Mouse (Mus musculus) forebrain, embryonic 12.5 days (tissue): ENCODE results near the gene Hes2. TPM values are rescaled to one million over a fixed set of nuclear protein-coding genes. Genes with fewer than 3 reads are reported as not detected.

ENCODE experiments used
- ATAC-seq: fragments of 200-750 bp; cut with Nextera tagmentation; 2 replicates; pipeline ENCODE4 v1.8.0; 2017; ENCODE audit warnings: moderate TSS enrichment; ENCODE audit not compliant: low FRiP score
- H3K27ac ChIP-seq: fragments of 300-500 bp; sonication (generic); 2 replicates; pipeline ENCODE4 v1.5.1; 2016; ENCODE audit warnings: mild to moderate bottlenecking
- H3K27me3 ChIP-seq: fragments of 300-500 bp; sonication (generic); 2 replicates; pipeline ENCODE4 v1.6.1; 2016; ENCODE audit warnings: mild to moderate bottlenecking
- H3K36me3 ChIP-seq: fragments of 300-500 bp; sonication (generic); replicated peaks from 2 replicates; pipeline ENCODE4 v1.6.1; 2016; ENCODE audit warnings: mild to moderate bottlenecking
- H3K4me1 ChIP-seq: fragments of 300-500 bp; sonication (generic); 2 replicates; pipeline ENCODE4 v1.6.1; 2016
- H3K4me2 ChIP-seq: fragments of 300-500 bp; sonication (generic); 2 replicates; pipeline ENCODE4 v1.6.1; 2016; ENCODE audit warnings: mild to moderate bottlenecking, moderate library complexity
- H3K4me3 ChIP-seq: fragments of 300-500 bp; sonication (generic); replicated peaks from 2 replicates; pipeline ENCODE4 v1.5.1; 2016; ENCODE audit warnings: mild to moderate bottlenecking
- H3K9ac ChIP-seq: fragments of 300-500 bp; sonication (generic); 2 replicates; pipeline ENCODE4 v1.6.1; 2016; ENCODE audit warnings: mild to moderate bottlenecking
- H3K9me3 ChIP-seq: fragments of 300-500 bp; sonication (generic); 2 replicates; pipeline ENCODE4 v1.6.1; 2016
- WGBS: fragments of 180-500 bp; shearing (Covaris S2); methylation state at CpG from one replicate; pipeline ENCODE4 v1.1.7; 2016; 5-methylcytosine and 5-hydroxymethylcytosine counted together
- polyA plus RNA-seq: library from polyadenylated mRNA; unstranded; fragments of >200 nt; fragmentation: Nextera tagmentation; extraction: Ambion mirVana; gene quantifications from 2 replicates; pipeline ENCODE4 v1.2.1, GENCODE M21; 2016

Gene Hes2
- polyA plus RNA-seq, 1 experiment from 2014 or later: not detected

DNA sequence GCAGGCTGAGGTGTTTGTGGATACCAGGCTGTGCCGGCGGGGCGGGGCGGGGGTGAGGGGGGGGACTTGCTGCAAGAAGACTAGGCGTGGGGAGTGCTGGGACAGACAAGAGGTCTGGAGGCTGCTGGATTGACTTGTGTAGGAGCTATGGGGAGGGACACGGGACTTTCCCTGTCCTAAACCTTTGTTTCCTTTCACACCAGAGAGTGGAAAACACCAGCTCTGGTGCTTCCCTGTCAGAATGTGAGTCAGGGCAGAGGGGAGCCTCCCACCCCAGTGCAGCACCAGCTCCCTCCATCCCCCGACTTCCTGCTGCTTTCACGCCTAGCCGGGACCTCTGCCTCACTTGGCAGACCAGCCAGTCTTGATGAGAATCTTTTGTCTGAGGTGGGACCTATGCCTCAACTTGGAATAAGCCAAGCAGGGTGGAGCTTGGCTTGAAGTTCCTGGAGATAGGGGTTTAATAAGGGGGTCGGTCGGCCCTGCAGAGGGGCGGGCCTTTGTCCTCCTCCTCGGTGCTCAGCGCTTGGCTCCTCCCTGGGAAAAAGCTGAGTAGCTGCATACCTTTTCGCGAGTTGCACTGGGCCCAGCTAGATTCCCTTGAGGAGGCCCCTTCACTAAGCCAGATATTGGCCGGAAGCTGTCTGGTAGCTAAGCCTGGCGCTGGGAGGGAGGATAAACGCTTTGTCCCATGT lies 27.0 kb downstream of the Hes2 start:
- peak overlapping the region; percentile 34; the same call in 1 of the 2 replicates for H3K9ac ChIP-seq
- peak; percentile 67 for ATAC-seq
- H3K4me1 ChIP-seq: peaks cover 30% of the 10 kb centered on the region
- H3K4me2 ChIP-seq: peak overlapping the region; percentile 43
- peak overlapping the region; percentile 70 for H3K27ac ChIP-seq
- WGBS: 3% methylated on average over 19 of the region's 19 CpGs
- H3K36me3 ChIP-seq: 0 out of 2 replicates have a peak, but pooled peaks cover 6% of the 10 kb centered on the region
- H3K4me3 ChIP-seq: peak overlapping the region; percentile 10; the same call in 1 of the 2 replicates
- 0 out of 2 replicates have a peak, but pooled peaks cover under 1% of the 10 kb centered on the region for H3K27me3 ChIP-seq
- H3K9me3 ChIP-seq: no peaks in the 10 kb centered on the region

DNA sequence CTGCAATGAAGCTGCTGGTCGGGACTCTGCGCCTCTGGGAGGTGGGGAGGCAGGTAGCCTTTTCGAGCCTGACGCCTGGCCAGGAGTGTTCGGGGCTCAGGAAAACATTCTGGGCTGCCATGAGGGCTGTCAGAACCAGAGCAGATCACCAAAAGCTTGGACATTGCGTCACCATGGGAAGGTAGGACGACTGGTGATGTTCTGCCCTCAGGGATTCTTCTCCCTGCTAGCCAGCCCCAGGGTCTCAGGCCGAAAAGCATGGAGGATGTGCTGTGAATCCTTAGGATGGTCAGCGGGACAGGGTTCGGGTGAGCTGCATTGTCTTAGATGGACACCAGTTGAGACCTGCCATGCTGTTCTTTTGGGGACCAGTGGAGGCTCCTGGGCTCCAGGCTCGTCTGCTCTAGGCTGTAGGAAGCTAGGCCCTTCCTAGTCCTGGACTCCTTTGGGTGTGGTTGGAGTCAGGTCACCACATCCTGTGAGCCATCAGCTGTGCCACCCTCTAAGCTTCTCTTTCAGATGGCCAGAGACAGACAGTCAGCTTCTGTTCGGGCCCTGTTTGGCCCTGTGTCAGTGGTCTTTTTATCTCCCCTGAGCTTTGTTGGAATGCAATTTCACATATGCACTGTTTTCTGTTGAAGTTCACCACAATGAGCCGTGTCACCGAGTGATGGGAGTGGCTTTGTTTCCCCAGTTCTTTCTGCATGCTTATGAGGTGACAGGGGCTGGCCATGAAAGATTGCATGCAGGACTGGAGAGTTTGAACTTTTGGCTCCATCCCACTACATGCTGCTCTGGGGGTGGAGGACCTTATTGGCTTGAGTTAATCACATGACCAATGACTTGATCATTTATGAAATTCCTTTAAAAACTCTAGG lies 27.8 kb downstream of the Hes2 start:
- H3K27ac ChIP-seq: peak overlapping the region; percentile 70

DNA sequence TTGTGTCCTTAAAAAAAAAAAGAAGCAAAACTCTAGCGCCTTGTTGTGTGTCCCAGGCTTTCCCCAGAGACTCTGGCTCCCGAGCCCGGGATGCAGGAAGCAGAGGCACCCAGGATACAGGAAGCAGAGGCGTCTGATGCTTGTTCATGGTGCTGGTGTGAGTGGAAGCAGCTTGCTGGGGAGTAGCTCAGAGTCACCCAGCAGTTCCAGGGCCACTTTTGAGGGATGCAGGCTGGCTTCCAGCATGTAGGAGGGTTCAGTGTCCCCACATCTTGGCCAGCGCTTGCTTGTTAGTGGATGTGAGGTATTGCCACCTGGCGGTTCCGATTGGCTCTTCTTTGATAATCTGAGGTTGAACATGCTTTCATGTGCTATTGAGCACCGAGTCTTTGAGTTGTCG lies 28.5 kb downstream of the Hes2 start:
- no peaks in the 10 kb centered on the region for H3K9me3 ChIP-seq
- H3K36me3 ChIP-seq: 0 out of 2 replicates have a peak, but pooled peaks cover 6% of the 10 kb centered on the region
- H3K27me3 ChIP-seq: no peaks in the 10 kb centered on the region
- H3K4me1 ChIP-seq: peaks cover 31% of the 10 kb centered on the region
- no peak for ATAC-seq
- H3K9ac ChIP-seq: no peak overlapping the region
- no peak overlapping the region for H3K4me2 ChIP-seq
- WGBS: 88% methylated on average over 9 of the region's 9 CpGs
- no peak overlapping the region for H3K4me3 ChIP-seq
- H3K27ac ChIP-seq: no peak overlapping the region

More for the DNA sequence above, 27.8 kb downstream of the Hes2 start:
- Histone ChIP-seq H3K4me3 (0 out of 2 replicates have a peak overlapping the region, but pooled peaks have one; percentile 10), H3K4me1 (peaks cover 31% of the 10 kb centered on the region), H3K27me3 (no peaks in the 10 kb centered on the region), H3K4me2 (peak overlapping the region; percentile 43), H3K36me3 (0 out of 2 replicates have a peak, but pooled peaks cover 6% of the 10 kb centered on the region), H3K9me3 (no peaks in the 10 kb centered on the region), H3K9ac (peak overlapping the region; percentile 12; the same call in 1 of the 2 replicates)
- WGBS: 40% methylated on average over 14 of the region's 14 CpGs
- no peak; the same call in 1 of the 2 replicates for ATAC-seq

DNA sequence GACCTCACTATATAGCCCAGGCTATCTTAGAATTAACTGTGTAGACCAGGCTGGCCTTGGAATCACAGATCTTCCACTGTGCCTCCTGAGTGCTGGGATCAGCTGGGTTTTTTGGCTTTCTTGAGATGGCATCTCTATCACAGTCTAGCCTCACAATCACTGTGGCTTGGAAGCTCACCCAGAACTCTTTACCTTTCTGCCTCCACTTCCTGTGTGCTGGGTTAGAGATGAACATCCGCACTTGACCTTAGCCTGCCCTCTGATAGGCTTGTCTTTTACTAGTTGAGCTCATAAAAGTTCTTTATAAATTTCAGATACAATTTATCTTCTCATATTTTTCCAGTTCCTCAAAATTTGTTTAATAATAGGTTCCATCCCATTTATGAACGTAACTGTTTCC lies 30.0 kb downstream of the Hes2 start:
- WGBS: 96% methylated on average over 2 of the region's 2 CpGs
- H3K27me3 ChIP-seq: no peaks in the 10 kb centered on the region
- no peaks in the 10 kb centered on the region for H3K36me3 ChIP-seq
- peaks cover 40% of the 10 kb centered on the region for H3K4me1 ChIP-seq
- ATAC-seq: no peak
- no peak overlapping the region for H3K4me3 ChIP-seq
- no peak overlapping the region for H3K4me2 ChIP-seq
- no peak overlapping the region for H3K27ac ChIP-seq
- no peak overlapping the region for H3K9ac ChIP-seq
- no peaks in the 10 kb centered on the region for H3K9me3 ChIP-seq

DNA sequence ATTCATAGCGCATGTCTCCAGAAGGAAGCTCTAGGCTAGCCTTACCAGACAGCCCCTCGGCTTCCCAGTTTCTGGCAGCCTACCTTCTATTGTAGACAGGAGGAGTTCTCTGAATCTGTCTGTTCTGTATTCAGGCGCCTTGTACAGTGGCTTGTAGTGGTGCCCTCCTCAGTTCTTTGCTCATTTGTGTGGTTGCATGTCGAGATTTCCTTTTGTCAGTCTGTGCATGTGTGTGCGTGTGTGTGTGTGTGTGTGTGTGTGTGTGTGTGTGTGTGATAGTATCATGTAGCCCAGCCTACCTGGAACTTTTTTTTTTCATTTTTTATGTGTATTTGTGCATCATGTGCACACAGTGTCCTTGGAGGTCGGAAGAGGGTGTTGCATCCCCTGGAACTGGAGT lies 30.4 kb downstream of the Hes2 start:
- Histone ChIP-seq H3K27ac (no peak overlapping the region), H3K36me3 (no peaks in the 10 kb centered on the region), H3K4me2 (no peak overlapping the region), H3K4me1 (peaks cover 40% of the 10 kb centered on the region), H3K9ac (no peak overlapping the region), H3K4me3 (no peak overlapping the region), H3K9me3 (no peaks in the 10 kb centered on the region), H3K27me3 (no peaks in the 10 kb centered on the region)
- WGBS: 92% methylated on average over 6 of the region's 6 CpGs
- ATAC-seq: no peak

DNA sequence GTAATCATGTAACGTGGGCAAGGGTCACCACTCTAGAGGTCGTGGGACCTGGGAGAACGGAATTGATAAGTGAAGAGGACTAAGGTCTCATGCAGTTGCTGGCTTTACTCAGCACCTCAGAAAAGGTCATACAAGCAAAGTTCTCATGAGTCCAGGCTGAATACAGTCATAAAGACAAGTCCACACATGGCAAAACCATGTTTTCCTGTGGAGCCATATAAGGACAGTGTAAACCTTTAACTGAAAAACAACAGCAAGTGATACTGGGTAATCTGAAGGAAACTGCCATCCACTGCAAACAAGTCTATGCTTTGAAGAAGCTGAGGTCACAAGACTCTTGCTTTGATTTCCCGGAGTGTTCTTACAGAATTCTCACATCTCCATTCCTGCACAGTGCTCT lies 31.0 kb downstream of the Hes2 start:
- Histone ChIP-seq H3K4me1 (peaks cover 40% of the 10 kb centered on the region), H3K27me3 (no peaks in the 10 kb centered on the region), H3K9me3 (no peaks in the 10 kb centered on the region), H3K4me2 (no peak overlapping the region), H3K27ac (no peak overlapping the region), H3K36me3 (no peaks in the 10 kb centered on the region), H3K4me3 (no peak overlapping the region), H3K9ac (no peak overlapping the region)
- no peak for ATAC-seq
- 91% methylated on average over 4 of the region's 4 CpGs for WGBS

DNA sequence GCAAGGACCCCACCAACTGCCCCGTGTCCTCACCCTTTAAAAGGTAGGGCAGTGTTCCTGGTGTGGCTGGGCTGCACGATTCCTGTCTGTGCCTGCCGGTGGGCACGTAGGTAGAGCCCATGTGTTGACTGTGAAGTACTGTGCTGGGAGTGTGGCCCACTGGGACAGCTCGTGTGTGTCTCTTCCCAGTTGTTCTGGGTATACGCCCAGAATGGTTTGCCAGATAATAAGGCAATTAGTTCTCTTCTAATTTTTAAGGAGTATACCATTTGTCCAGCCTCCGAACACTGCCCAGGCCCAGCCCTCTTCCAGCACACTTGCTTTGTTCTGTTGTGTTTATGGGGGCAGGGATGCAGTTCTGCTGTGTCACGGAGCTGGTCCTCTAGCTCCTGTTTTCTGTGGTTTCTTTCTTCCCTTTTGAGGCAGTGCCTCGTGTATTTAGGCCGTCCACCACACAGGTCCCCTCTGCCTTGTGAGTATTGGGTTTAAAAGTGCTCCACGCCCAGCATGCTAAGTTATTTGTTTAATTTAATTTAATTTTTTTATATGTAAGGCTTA lies 31.5 kb downstream of the Hes2 start:
- no peak for ATAC-seq
- H3K27ac ChIP-seq: no peak overlapping the region
- peaks cover 37% of the 10 kb centered on the region for H3K4me1 ChIP-seq
- H3K9ac ChIP-seq: no peak overlapping the region
- H3K9me3 ChIP-seq: no peaks in the 10 kb centered on the region
- H3K4me3 ChIP-seq: no peak overlapping the region
- H3K36me3 ChIP-seq: no peaks in the 10 kb centered on the region
- WGBS: 69% methylated on average over 11 of the region's 11 CpGs
- no peak overlapping the region for H3K4me2 ChIP-seq
- H3K27me3 ChIP-seq: no peaks in the 10 kb centered on the region

DNA sequence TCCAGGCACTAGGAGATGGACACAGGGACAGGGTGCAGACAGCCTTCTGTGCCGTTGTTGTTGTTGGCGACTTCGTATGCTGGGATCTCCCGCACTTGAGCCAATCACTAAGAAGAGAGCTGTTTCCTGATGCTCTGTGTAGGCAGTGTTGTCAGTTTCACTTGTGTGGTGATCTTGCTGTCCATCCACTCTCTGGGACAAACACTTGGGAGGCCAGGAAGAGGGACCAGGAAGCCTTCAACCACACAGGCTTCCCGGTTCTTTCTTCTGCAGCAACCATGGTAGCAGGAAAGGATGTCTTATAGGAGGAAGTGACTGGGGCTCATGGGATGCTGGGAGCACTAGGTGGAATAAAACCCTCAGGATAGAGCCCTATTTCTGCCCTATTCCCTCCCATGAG lies 32.0 kb downstream of the Hes2 start:
- Histone ChIP-seq H3K27ac (no peak overlapping the region), H3K4me2 (no peak overlapping the region), H3K36me3 (no peaks in the 10 kb centered on the region), H3K9ac (no peak overlapping the region), H3K27me3 (no peaks in the 10 kb centered on the region), H3K9me3 (no peaks in the 10 kb centered on the region), H3K4me3 (no peak overlapping the region), H3K4me1 (peaks cover 32% of the 10 kb centered on the region)
- 85% methylated on average over 5 of the region's 5 CpGs for WGBS
- ATAC-seq: no peak

DNA sequence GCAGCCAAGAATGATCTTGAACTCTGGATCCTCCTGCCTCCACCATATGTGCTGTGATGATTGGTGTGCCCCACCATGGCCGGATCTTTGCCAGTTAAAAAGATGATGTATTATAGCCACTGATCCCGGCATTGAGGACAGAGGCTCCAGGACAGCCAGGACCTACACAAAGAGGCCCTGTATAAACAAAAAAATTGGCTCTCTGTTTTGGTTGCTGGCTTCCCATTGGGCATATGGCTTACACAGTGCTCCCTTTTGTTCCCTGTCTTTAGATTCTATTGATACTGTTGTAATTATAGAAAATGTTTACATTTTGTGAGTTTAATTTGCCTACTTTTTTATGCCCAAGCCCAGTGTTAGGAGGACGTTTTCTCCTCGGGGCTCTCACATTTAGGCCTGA lies 33.9 kb downstream of the Hes2 start:
- H3K36me3 ChIP-seq: no peaks in the 10 kb centered on the region
- no peak for ATAC-seq
- H3K27me3 ChIP-seq: no peaks in the 10 kb centered on the region
- H3K4me3 ChIP-seq: no peak overlapping the region
- H3K9ac ChIP-seq: no peak overlapping the region
- H3K4me1 ChIP-seq: peaks cover 17% of the 10 kb centered on the region
- no peaks in the 10 kb centered on the region for H3K9me3 ChIP-seq
- 26% methylated on average over 4 of the region's 4 CpGs for WGBS
- no peak overlapping the region for H3K27ac ChIP-seq
- H3K4me2 ChIP-seq: no peak overlapping the region

DNA sequence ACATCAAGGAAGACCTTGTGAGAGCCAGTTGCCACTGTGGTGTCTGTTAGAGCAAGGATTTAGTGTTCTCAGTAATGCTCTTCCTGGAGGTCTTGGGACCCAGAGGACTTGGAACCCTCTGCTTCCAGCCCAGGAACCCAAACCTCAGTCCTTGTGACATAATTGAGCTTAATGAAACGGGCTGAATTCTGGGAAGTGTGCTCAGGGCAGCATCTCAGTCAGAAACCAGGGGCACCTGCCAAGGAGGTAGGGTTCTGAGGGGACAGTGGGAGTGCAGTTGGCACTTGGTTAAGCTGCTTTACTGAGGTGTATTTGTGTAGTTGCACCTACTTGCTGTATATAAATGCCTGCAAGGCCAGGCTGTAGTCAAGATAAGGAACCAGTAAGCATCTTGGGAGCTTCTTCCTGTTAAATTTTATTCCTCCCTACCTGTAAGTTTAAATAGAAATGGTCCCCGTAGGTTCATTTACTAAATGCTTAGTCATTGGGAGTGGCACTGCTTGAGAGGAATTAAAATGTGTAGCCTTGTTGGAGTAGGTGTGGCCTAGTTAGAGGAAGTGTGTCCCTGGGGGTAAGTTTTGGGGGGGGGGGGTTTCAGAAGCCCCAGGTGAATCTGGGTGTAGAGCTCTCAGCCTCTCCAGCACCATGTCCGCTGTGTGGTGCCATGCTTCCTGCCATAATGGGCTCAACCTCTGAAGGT lies 36.0 kb downstream of the Hes2 start:
- H3K27ac ChIP-seq: no peak overlapping the region
- H3K4me3 ChIP-seq: no peak overlapping the region
- H3K27me3 ChIP-seq: no peaks in the 10 kb centered on the region
- no peaks in the 10 kb centered on the region for H3K9me3 ChIP-seq
- H3K9ac ChIP-seq: no peak overlapping the region
- peaks cover 17% of the 10 kb centered on the region for H3K4me1 ChIP-seq
- H3K36me3 ChIP-seq: no peaks in the 10 kb centered on the region
- no peak overlapping the region for H3K4me2 ChIP-seq
- 91% methylated on average over 3 of the region's 3 CpGs for WGBS
- ATAC-seq: no peak

DNA sequence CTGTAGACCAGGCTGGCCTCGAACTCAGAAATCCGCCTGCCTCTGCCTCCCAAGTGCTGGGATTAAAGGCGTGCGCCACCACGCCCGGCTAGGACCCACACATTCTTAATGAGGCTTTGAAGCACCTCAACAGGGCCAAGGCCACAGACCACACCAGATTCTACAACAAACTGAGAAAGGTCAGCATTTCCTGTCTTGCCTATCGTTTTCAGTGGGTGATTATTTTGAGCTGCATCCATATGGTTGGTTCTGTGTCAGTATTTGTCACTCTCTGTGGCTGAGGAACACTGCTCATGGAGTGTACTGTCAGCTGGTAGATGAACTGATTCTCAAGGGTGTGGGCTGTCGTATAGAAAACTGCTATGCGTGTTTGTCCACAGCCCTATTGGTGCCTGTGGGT lies 37.6 kb downstream of the Hes2 start:
- Histone ChIP-seq H3K27ac (no peak overlapping the region), H3K4me2 (no peak overlapping the region), H3K36me3 (no peaks in the 10 kb centered on the region), H3K4me3 (no peak overlapping the region), H3K4me1 (peaks cover 9% of the 10 kb centered on the region), H3K27me3 (no peaks in the 10 kb centered on the region), H3K9me3 (no peaks in the 10 kb centered on the region), H3K9ac (no peak overlapping the region)
- no peak for ATAC-seq
- WGBS: 94% methylated on average over 9 of the region's 9 CpGs

DNA sequence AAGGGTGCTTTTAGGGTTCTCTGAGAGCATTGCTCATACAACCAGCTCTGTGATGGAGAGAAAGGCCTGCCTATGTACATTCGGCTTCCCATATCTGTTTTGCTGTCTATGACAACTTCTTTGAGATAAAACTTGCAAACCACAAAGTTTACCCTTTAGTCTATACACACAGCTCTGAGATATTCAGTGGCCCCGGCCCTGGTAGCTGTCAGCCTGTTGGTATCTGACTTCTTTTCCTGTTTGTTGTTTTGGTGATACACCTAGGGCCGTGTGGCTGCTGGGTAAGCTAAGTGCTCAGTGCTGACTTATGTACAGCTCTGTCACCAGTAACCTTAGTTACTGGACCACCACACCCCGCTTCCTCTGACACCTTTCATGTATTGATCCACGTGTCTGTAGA lies 38.9 kb downstream of the Hes2 start:
- Histone ChIP-seq H3K9me3 (no peaks in the 10 kb centered on the region), H3K9ac (no peak overlapping the region), H3K27me3 (no peaks in the 10 kb centered on the region), H3K27ac (no peak overlapping the region), H3K4me3 (no peak overlapping the region), H3K4me1 (peaks cover 8% of the 10 kb centered on the region), H3K4me2 (no peak overlapping the region), H3K36me3 (no peaks in the 10 kb centered on the region)
- ATAC-seq: no peak
- WGBS: 80% methylated on average over 5 of the region's 5 CpGs
